Mouse (Mus musculus) spleen, adult 2 months (tissue): ENCODE measurements at regions not wholly inside any gene's neighbourhood (a gene's known extent, or its start where the extent isn't known, plus 50 kb on each side); places are given as distances from the start of the nearest gene placed in this dataset.

Experiments
- CTCF ChIP-seq: fragments of 200-500 bp; IDR thresholded peaks from 2 replicates; pipeline ENCODE4 v1.5.1; 2011; ENCODE audit warnings: mild to moderate bottlenecking, inconsistent platforms; ENCODE audit not compliant: insufficient read depth, insufficient read length, insufficient replicate concordance; ENCODE audit errors: extremely low read depth
- POLR2A ChIP-seq: fragments of 200-500 bp; IDR thresholded peaks from 2 replicates; pipeline ENCODE4 v1.6.1; 2011; ENCODE audit warnings: low read depth, low read length, inconsistent platforms

- TF ChIP-seq POLR2A (no peak), CTCF (no peak)
These were observed 212.1 kb upstream of the Mctp2 start for GRCm38 (mm10) chr7:72518421-72518972.
